Mouse (Mus musculus): ENCODE data around the gene Necab3.

DNA sequence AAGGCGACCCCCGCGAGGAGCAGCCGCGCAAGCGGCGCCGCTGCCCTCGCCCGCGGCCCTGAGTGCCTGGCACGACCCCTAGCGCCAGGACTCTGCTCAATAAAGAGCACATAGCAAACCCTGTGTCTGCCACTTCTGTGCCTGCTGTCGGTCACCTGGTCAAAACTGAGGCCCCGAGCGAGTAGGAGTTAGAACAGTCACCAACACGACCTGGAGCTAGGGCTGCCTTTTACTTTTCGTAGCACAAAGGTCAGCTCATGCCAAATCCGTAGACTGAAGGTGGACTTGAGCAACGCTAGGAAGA lies 8.9 kb downstream of the Necab3 start:
- TF ChIP-seq POLR2A (IDR thresholded peaks at IDR 0.05; ENCODE audit: low read depth, low read length) (no peak), CTCF (conservative IDR thresholded peaks at IDR 0.05; ENCODE audit: insufficient read depth, insufficient read length, low read depth, low read length) (0 out of 2 replicates have a peak, but pooled peaks have one; percentile 6)

All from kidney, adult 2 months (tissue).